Mouse (Mus musculus): ENCODE measurements at regions not wholly inside any gene's neighbourhood (a gene's known extent, or its start where the extent isn't known, plus 50 kb on each side); places are given as distances from the start of the nearest gene placed in this dataset.
A peak's percentile ranks its signal among the peaks of the same experiment; 100 is the strongest.

DNA sequence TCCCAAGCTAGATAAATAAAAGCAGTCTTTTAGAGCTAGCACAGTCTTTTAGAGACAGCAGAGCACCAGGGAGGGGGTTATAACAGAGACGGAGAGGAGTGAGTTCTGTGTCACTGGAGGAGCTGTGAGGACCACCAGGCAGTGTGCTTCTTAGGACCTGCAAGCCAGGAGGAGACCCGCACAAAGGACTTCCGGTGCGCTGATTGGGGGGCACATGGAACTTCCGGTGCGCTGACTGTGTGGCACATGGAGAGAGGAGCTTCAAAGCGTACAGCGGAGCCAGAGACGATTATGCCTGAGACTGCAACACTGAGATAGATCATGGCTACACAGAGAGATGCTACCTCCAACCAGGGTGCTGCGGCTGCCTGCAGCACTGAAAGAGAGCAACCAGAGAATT, 53.4 kb downstream of the Rpl37a start:
- DNase-seq (ENCODE audit: low spot score) = peak; percentile 17

DNA sequence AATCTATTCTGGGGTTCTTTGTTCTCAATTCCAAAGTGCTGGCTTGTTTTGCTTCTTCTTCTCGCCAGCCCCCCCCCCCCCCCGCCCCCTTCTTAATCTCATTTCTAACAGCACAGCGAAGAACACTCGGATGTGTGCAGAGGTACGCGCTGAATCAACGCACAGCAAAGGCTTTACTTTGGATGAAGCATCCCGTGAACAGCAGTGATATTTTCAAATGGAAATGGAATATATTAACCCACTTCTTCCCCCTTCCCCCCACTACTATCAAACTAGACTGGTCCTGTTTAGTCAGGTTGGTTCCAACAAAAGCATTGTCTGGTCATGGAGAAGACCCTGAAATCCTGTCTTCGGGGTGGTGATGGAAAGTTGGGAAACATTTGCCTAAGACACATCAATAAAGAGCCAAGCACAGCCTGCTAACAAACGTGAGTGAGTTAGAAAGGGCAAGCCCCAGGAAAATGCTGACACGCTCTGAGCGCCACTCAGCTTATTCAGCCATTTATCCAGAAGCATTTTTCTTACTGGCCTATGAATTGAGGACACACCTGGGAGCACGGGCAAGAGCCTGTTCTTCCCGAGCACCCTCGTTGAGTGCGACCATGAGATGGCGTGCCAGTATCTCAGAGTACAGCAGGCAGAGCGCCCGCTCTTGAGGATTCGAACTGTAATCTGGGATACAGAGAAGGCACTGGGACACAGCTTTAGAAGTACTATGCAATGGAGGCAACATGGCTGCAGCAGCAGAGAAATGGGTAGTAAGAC, 54.1 kb downstream of the Rpl37a start:
- DNase-seq (ENCODE audit: low spot score) = no peak

DNA sequence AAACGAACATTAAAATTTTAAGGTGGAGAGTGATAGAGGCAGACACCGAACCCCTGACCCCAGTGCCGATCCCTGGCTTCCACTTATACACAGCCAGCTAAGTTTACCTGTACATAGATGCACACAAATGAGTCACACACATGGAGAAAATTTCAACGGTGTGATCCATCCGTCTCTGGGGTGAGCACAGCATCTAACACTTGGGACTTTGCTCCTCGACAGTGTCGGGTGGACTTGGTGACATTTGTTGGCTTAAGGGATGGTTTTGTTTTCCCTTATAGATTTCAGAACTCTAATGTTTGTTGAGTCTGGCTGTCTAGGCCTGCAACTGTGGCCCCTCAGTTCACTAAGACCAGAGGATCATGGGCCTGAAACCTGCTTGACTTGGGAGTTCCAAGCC, 54.9 kb upstream of the Igfbp2 start:
- no peak for DNase-seq (ENCODE audit: low spot score)

DNA sequence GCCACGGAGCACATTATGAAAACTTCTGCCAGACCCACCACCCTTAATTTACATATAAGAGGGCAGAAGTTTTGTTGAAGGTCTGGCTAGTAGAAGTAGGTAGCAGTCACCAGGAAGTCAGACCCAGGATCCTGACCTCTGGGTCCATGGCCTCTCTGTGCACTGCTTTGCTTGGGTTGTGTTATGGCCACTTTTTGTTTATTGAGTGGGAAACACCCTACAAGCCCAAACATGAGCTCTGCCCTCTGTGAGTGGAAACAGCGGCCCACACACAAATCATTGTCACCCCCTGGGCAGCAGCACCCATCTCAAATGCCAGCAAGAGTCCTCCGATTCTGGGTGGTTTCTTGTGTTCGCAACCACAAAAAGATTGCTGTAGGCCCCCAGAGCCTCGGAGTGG, 51.6 kb upstream of the Igfbp2 start:
- DNase-seq (ENCODE audit: low spot score) = no peak

DNA sequence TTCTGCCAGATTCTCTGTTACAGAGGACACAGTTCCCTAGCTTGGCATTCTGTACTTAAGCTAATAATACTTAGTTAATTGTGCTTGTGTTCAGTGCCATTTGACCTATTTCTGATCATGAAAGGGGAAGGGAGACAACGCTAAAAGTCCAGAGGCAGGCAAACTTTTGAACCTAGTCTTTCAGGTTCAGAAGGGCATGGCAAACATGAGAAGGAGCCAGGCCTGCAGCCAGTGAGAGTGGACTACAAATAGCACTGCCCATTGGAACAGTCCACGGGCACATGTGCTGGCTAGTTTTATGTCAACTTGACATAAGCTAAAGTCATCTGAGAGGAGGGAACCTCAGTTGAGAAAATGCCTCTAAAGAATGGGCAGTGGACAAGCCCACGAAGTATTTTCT, 51.1 kb upstream of the Igfbp2 start:
- DNase-seq (ENCODE audit: low spot score) = no peak
